Comparison of ENCODE assay signal across 21 mouse cellular contexts in the genomic region with DNA sequence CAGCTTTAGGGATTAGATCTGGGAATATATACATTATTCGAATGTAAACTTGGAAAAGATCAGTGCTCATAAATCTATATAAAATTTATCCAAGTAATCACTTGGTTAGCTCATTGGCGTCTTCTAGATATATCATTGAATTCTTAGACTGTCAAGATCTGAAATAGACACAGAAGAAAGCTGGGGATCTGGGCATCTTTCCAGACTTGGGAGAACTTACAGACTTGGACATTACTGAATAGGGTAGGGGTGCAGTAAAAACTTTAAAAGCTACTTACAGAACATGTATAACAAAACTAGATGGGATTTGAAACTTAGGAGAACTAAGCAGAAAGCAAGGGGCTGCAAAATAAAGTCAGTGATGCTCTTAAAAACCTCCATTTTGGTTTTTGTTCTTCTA.
DNase-seq lines count a peak whose midpoint lies in the region; ATAC-seq and TF ChIP-seq lines count a peak whose summit lies in the region.
"Had no signal": no experiment of that assay in that cellular context is flagged by ENCODE, and none has a peak within 500 bp of the region (broad histone marks: within the 10 kb centered on the region; RNA-seq: fewer than 3 reads in every experiment).

No protein-coding gene starts in this region.

- no peaks in the 10 kb centered on the region for H3K36me3 ChIP-seq in lung, embryonic 14.5 days (ENCODE audit: insufficient read depth)
- no peaks in the 10 kb centered on the region for H3K36me3 ChIP-seq in stomach, embryonic 15.5 days
- H3K36me3 ChIP-seq in stomach, embryonic 16.5 days (ENCODE audit: control insufficient read depth, insufficient read depth, low read length) = no peaks in the 10 kb centered on the region
- H3K36me3 ChIP-seq in hindbrain, postnatal 0 days (ENCODE audit: insufficient read depth, low read length) = no peaks in the 10 kb centered on the region
- H3K36me3 ChIP-seq: embryonic facial prominence, embryonic 13.5 days; embryonic facial prominence, embryonic 15.5 days; forebrain, embryonic 15.5 days had no signal

- no peak overlapping the region for H3K9ac ChIP-seq in lung, embryonic 14.5 days
- no peak overlapping the region for H3K9ac ChIP-seq in stomach, embryonic 15.5 days
- H3K9ac ChIP-seq in stomach, embryonic 16.5 days (ENCODE audit: low read length) = no peak overlapping the region
- H3K9ac ChIP-seq in hindbrain, postnatal 0 days (replicated peaks; ENCODE audit: low read length) = no peak overlapping the region
- H3K9ac ChIP-seq: embryonic facial prominence, embryonic 13.5 days; embryonic facial prominence, embryonic 15.5 days; forebrain, embryonic 13.5 days; forebrain, embryonic 15.5 days; forebrain, postnatal 0 days had no signal

- no peaks in the 10 kb centered on the region for H3K4me1 ChIP-seq in lung, embryonic 14.5 days (ENCODE audit: insufficient read depth)
- no peaks in the 10 kb centered on the region for H3K4me1 ChIP-seq in stomach, embryonic 15.5 days
- no peaks in the 10 kb centered on the region for H3K4me1 ChIP-seq in stomach, embryonic 16.5 days (ENCODE audit: control insufficient read depth, insufficient read depth, low read length)
- no peaks in the 10 kb centered on the region for H3K4me1 ChIP-seq in hindbrain, postnatal 0 days (ENCODE audit: insufficient read depth, low read length)
- H3K4me1 ChIP-seq: embryonic facial prominence, embryonic 13.5 days; embryonic facial prominence, embryonic 15.5 days; forebrain, embryonic 13.5 days; forebrain, embryonic 15.5 days had no signal

- 53% methylated on average over 2 of the region's 2 CpGs for WGBS in lung, embryonic 14.5 days
- 43% methylated on average over 2 of the region's 2 CpGs for WGBS in stomach, embryonic 15.5 days
- WGBS in stomach, embryonic 16.5 days = 43% methylated on average over 2 of the region's 2 CpGs
- 75% methylated on average over 2 of the region's 2 CpGs for WGBS in hindbrain, postnatal 0 days

- no peak overlapping the region for H3K4me3 ChIP-seq in lung, embryonic 14.5 days (ENCODE audit: low read depth, low read length)
- no peak overlapping the region for H3K4me3 ChIP-seq in stomach, embryonic 15.5 days (replicated peaks)
- no peak overlapping the region for H3K4me3 ChIP-seq in stomach, embryonic 16.5 days (replicated peaks; ENCODE audit: low read length)
- no peak overlapping the region for H3K4me3 ChIP-seq in hindbrain, postnatal 0 days (ENCODE audit: low read length)
- H3K4me3 ChIP-seq: embryonic facial prominence, embryonic 13.5 days; embryonic facial prominence, embryonic 15.5 days; erythroblast, embryonic 14.5 days; forebrain, embryonic 13.5 days; forebrain, embryonic 15.5 days had no signal

- ATAC-seq in lung, embryonic 14.5 days (ENCODE audit: insufficient read depth) = no peak
- ATAC-seq in stomach, embryonic 15.5 days (ENCODE audit: insufficient read depth, low FRiP score, low read depth) = peak; percentile 56; the same call in 1 of the 2 replicates
- peak; percentile 74; the same call in 1 of the 2 replicates for ATAC-seq in stomach, embryonic 16.5 days (ENCODE audit: insufficient read depth, low FRiP score)
- ATAC-seq in hindbrain, postnatal 0 days = no peak
- ATAC-seq: forebrain, embryonic 13.5 days; forebrain, embryonic 15.5 days; forebrain, postnatal 0 days had no signal

- TF ChIP-seq CTCF in lung, embryonic 14.5 days (IDR thresholded peaks at IDR 0.05; ENCODE audit: low read depth) = no peak
- no peak for TF ChIP-seq CTCF in hindbrain, postnatal 0 days (IDR thresholded peaks at IDR 0.05; ENCODE audit: low read depth)

- H3K9me3 ChIP-seq in lung, embryonic 14.5 days (ENCODE audit: low read depth, low read length) = no peaks in the 10 kb centered on the region
- no peaks in the 10 kb centered on the region for H3K9me3 ChIP-seq in stomach, embryonic 15.5 days
- no peaks in the 10 kb centered on the region for H3K9me3 ChIP-seq in stomach, embryonic 16.5 days (replicated peaks; ENCODE audit: control insufficient read depth, low read length)
- H3K9me3 ChIP-seq in hindbrain, postnatal 0 days (ENCODE audit: low read length) = no peaks in the 10 kb centered on the region
- H3K9me3 ChIP-seq: embryonic facial prominence, embryonic 13.5 days; embryonic facial prominence, embryonic 15.5 days; forebrain, embryonic 13.5 days; forebrain, embryonic 15.5 days had no signal

- H3K4me2 ChIP-seq in lung, embryonic 14.5 days = no peak overlapping the region
- no peak overlapping the region for H3K4me2 ChIP-seq in stomach, embryonic 15.5 days
- no peak overlapping the region for H3K4me2 ChIP-seq in stomach, embryonic 16.5 days (ENCODE audit: low read depth, low read length)
- no peak overlapping the region for H3K4me2 ChIP-seq in hindbrain, postnatal 0 days (ENCODE audit: low read depth, low read length)
- H3K4me2 ChIP-seq: embryonic facial prominence, embryonic 13.5 days; embryonic facial prominence, embryonic 15.5 days; forebrain, embryonic 13.5 days; forebrain, embryonic 15.5 days had no signal

- H3K27ac ChIP-seq in lung, embryonic 14.5 days (ENCODE audit: low read depth) = no peak overlapping the region
- H3K27ac ChIP-seq in stomach, embryonic 15.5 days = no peak overlapping the region
- H3K27ac ChIP-seq in stomach, embryonic 16.5 days (ENCODE audit: low read length) = no peak overlapping the region
- no peak overlapping the region for H3K27ac ChIP-seq in hindbrain, postnatal 0 days
- H3K27ac ChIP-seq: embryonic facial prominence, embryonic 13.5 days; embryonic facial prominence, embryonic 15.5 days; forebrain, embryonic 13.5 days; forebrain, embryonic 15.5 days had no signal

- peak; percentile 44 for DNase-seq in lung, embryonic 14.5 days
- DNase-seq in lung, adult 18-20 months = no peak
- no peak for DNase-seq in hindbrain, postnatal 0 days (ENCODE audit: low spot score)
- DNase-seq: adrenal gland, adult 2 months; adrenal gland, postnatal 10 days; adrenal gland, postnatal 25 days; cerebellum, adult 11 months; cerebellum, adult 18-20 months; cerebellum, adult 8-10 months; cerebellum, adult 9-11 months; cerebellum, postnatal 14 days; cerebellum, postnatal 36 days; embryo, embryonic 11 days; forebrain, postnatal 0 days had no signal

- no peaks in the 10 kb centered on the region for H3K27me3 ChIP-seq in lung, embryonic 14.5 days (ENCODE audit: insufficient read depth, low read length)
- H3K27me3 ChIP-seq in stomach, embryonic 15.5 days (replicated peaks) = no peaks in the 10 kb centered on the region
- no peaks in the 10 kb centered on the region for H3K27me3 ChIP-seq in stomach, embryonic 16.5 days (ENCODE audit: control insufficient read depth, insufficient read depth, low read length)
- no peaks in the 10 kb centered on the region for H3K27me3 ChIP-seq in hindbrain, postnatal 0 days (ENCODE audit: insufficient read depth, low read length)
- H3K27me3 ChIP-seq: embryonic facial prominence, embryonic 13.5 days; embryonic facial prominence, embryonic 15.5 days; forebrain, embryonic 13.5 days; forebrain, embryonic 15.5 days had no signal

Comparison
In these comparisons a context has a peak if more than half of its experiments do, and no peak if none do; other contexts are left out.
1. ATAC-seq: peak in stomach, embryonic 15.5 days (single experiment) and stomach, embryonic 16.5 days (single experiment); none in lung, embryonic 14.5 days (single experiment) and hindbrain, postnatal 0 days (single experiment).